Mouse (Mus musculus): ENCODE data around the gene Bnc2. TPM values are rescaled to one million over a fixed set of nuclear protein-coding genes. Genes with fewer than 3 reads are reported as not detected.

The Bnc2 gene
- total and polyA plus RNA-seq, 2 experiments from 2014 or later, result 0.93 to 4.3 TPM

DNA sequence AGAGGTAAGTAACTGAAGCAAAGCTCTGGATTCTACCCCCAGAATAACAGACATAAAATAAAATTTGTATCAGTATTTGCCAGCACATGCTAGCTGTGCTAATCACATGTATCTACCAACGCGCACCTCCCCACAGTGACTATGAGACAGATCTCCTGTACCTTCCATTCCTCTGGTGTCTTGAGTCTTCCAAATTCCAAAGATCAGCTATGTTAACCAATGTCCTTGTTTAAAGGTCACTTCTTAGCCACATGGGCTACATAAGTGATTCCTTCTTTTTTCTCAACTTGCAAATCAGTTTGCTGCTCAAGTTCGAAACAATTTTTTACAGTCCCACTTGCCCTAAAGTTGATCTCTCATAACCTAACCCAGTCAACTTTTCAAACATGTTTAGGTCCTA, 167.5 kb downstream of the Bnc2 start:
- ATAC-seq (ENCODE audit: insufficient read depth, low read depth) (no peak), DNase-seq (ENCODE audit: low spot score) (no peak)
- Histone ChIP-seq H3K9me3 (replicated peaks; ENCODE audit: control insufficient read depth, low read length) (no peaks in the 10 kb centered on the region), H3K9ac (replicated peaks; ENCODE audit: low read depth, low read length) (no peak overlapping the region), H3K36me3 (replicated peaks; ENCODE audit: control insufficient read depth, insufficient read depth, low read length) (no peaks in the 10 kb centered on the region), H3K27ac (ENCODE audit: low read depth) (no peak overlapping the region), H3K4me2 (ENCODE audit: low read depth, low read length) (no peak overlapping the region), H3K4me1 (ENCODE audit: control insufficient read depth, insufficient read depth) (no peaks in the 10 kb centered on the region), H3K27me3 (ENCODE audit: control insufficient read depth, insufficient read depth, low read length) (no peaks in the 10 kb centered on the region), H3K4me3 (ENCODE audit: low read depth, low read length) (no peak overlapping the region)
- 90% methylated on average over 3 of the region's 3 CpGs for WGBS
- TF ChIP-seq EP300 (IDR thresholded peaks at IDR 0.05; ENCODE audit: low read depth) (no peak), CTCF (IDR thresholded peaks at IDR 0.05; ENCODE audit: low read depth) (no peak)

DNA sequence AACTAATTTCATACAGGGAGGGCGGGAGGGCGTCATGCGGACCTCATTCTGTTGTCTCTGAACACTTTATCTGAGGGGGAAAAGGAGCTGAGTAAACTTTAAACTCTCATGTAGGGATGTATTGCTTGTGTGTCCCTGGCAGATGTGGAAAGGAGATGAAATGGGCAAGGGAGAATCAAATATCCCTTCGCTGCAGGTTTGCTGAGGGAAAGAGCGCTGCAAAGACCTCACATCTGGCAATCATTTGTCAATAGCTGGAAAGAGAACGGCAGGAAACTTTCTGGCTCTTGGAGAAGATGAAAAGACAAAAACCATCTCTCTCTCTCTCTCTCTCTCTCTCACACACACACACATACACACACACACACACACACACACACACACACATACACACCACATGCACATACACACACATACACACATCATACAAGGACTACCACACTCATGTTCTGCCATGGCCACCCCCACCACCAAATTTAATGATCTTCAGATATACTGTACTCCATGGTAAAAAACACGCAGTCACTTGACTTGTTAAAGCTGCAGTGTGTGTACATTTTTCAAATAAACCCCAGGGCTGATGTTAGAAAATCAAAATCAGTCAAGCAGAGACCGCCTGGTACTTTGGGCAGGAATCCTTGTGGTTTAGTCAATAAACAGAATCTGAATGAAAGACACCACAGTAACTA, 172.3 kb downstream of the Bnc2 start:
- DNase-seq (ENCODE audit: low spot score) (no peak), ATAC-seq (ENCODE audit: insufficient read depth, low read depth) (no peak)
- H3K9ac ChIP-seq (replicated peaks; ENCODE audit: low read depth, low read length), result no peak overlapping the region
- no peak overlapping the region for H3K4me2 ChIP-seq (ENCODE audit: low read depth, low read length)
- TF ChIP-seq EP300 (IDR thresholded peaks at IDR 0.05; ENCODE audit: low read depth), result no peak
- TF ChIP-seq CTCF (IDR thresholded peaks at IDR 0.05; ENCODE audit: low read depth), result no peak
- no peaks in the 10 kb centered on the region for H3K9me3 ChIP-seq (replicated peaks; ENCODE audit: control insufficient read depth, low read length)
- no peaks in the 10 kb centered on the region for H3K27me3 ChIP-seq (ENCODE audit: control insufficient read depth, insufficient read depth, low read length)
- H3K27ac ChIP-seq (ENCODE audit: low read depth), result no peak overlapping the region
- 77% methylated on average over 8 of the region's 8 CpGs for WGBS
- H3K4me3 ChIP-seq (ENCODE audit: low read depth, low read length), result no peak overlapping the region
- H3K36me3 ChIP-seq (replicated peaks; ENCODE audit: control insufficient read depth, insufficient read depth, low read length), result no peaks in the 10 kb centered on the region
- H3K4me1 ChIP-seq (ENCODE audit: control insufficient read depth, insufficient read depth), result no peaks in the 10 kb centered on the region

DNA sequence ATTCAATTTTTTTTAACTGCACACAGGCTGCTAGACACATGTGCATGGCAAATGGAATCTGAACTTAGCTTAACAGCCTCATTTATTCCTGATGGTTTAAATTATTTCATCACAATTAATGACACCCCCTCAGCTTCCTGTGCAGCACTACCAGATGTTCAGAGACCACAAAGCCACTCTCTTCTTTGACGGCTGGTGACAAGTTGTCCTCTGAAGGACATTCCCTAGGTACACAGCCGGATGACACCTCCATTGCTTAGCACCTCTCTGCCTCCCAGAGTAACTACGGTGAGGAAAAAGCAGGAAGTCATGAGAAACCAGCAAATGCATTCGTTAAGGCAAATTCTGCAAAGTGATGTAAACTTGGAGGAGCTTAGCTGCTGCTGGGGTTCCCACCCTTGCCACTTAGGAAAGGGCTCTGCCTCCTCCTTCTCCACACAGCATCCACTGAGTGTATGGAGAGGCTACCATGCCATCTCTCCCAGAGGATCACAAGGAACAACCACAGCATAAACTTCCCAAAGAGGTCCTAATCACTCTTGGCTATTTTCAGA, 174.2 kb downstream of the Bnc2 start:
- no peak for ATAC-seq (ENCODE audit: insufficient read depth, low read depth)
- Histone ChIP-seq H3K36me3 (replicated peaks; ENCODE audit: control insufficient read depth, insufficient read depth, low read length) (no peaks in the 10 kb centered on the region), H3K9ac (replicated peaks; ENCODE audit: low read depth, low read length) (no peak overlapping the region), H3K4me3 (ENCODE audit: low read depth, low read length) (no peak overlapping the region), H3K4me1 (ENCODE audit: control insufficient read depth, insufficient read depth) (no peaks in the 10 kb centered on the region), H3K27ac (ENCODE audit: low read depth) (no peak overlapping the region), H3K4me2 (ENCODE audit: low read depth, low read length) (no peak overlapping the region), H3K27me3 (ENCODE audit: control insufficient read depth, insufficient read depth, low read length) (no peaks in the 10 kb centered on the region), H3K9me3 (replicated peaks; ENCODE audit: control insufficient read depth, low read length) (no peaks in the 10 kb centered on the region)
- WGBS, result 30% methylated on average over 4 of the region's 4 CpGs
- DNase-seq (ENCODE audit: low spot score), result no peak
- TF ChIP-seq EP300 (IDR thresholded peaks at IDR 0.05; ENCODE audit: low read depth), result no peak
- no peak for TF ChIP-seq CTCF (IDR thresholded peaks at IDR 0.05; ENCODE audit: low read depth)

DNA sequence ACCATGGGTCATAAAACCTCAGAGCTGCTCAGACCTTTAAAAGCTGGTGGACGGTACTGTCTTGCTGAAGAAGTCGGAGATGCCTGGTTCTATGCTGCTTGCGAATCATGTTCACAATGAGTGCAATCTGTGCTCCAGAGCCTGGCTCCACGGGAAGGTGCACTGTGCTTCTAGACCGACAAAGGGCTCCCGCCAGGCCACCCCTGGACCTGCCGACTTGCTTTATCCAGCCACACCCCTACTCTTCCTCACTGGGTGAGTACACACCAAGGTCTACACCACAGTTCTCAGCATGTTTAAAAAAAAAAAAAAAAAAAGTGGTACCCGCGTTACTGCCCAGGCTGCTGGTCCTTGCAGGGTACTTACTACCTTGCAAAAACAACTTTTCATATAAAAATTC, 174.8 kb downstream of the Bnc2 start:
- H3K4me3 ChIP-seq (ENCODE audit: low read depth, low read length), result no peak overlapping the region
- H3K9me3 ChIP-seq (replicated peaks; ENCODE audit: control insufficient read depth, low read length), result no peaks in the 10 kb centered on the region
- H3K27me3 ChIP-seq (ENCODE audit: control insufficient read depth, insufficient read depth, low read length), result no peaks in the 10 kb centered on the region
- H3K4me2 ChIP-seq (ENCODE audit: low read depth, low read length), result no peak overlapping the region
- 65% methylated on average over 9 of the region's 9 CpGs for WGBS
- H3K36me3 ChIP-seq (replicated peaks; ENCODE audit: control insufficient read depth, insufficient read depth, low read length), result no peaks in the 10 kb centered on the region
- no peak for TF ChIP-seq CTCF (IDR thresholded peaks at IDR 0.05; ENCODE audit: low read depth)
- no peak for TF ChIP-seq EP300 (IDR thresholded peaks at IDR 0.05; ENCODE audit: low read depth)
- no peak overlapping the region for H3K9ac ChIP-seq (replicated peaks; ENCODE audit: low read depth, low read length)
- DNase-seq (ENCODE audit: low spot score) (no peak), ATAC-seq (ENCODE audit: insufficient read depth, low read depth) (no peak)
- H3K4me1 ChIP-seq (ENCODE audit: control insufficient read depth, insufficient read depth), result no peaks in the 10 kb centered on the region
- no peak overlapping the region for H3K27ac ChIP-seq (ENCODE audit: low read depth)

DNA sequence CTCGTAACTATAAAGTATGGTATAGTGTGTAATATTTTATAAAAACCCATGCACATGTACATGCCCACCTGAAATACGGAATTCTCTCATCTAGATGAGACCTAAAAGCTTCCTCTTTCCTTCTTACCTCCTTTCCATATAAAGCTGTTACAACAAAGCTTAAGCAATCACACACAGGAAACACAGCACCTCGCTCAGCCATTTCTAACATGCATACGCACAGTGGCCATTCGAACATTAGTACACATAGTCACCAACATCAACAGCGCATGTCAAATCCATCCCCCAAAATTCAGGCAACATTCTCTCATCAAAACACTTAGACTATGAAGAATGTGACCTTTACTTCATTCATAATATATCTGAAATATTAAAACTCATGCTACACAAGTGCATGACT, 176.6 kb downstream of the Bnc2 start:
- no peak overlapping the region for H3K27ac ChIP-seq (ENCODE audit: low read depth)
- H3K4me2 ChIP-seq (ENCODE audit: low read depth, low read length), result no peak overlapping the region
- no peak for TF ChIP-seq CTCF (IDR thresholded peaks at IDR 0.05; ENCODE audit: low read depth)
- TF ChIP-seq EP300 (IDR thresholded peaks at IDR 0.05; ENCODE audit: low read depth), result no peak
- DNase-seq (ENCODE audit: low spot score), result no peak
- H3K4me1 ChIP-seq (ENCODE audit: control insufficient read depth, insufficient read depth), result no peaks in the 10 kb centered on the region
- ATAC-seq (ENCODE audit: insufficient read depth, low read depth), result no peak
- H3K4me3 ChIP-seq (ENCODE audit: low read depth, low read length), result no peak overlapping the region
- whole genome bisulfite sequencing, result 90% methylated on average over 6 of the region's 6 CpGs
- H3K27me3 ChIP-seq (ENCODE audit: control insufficient read depth, insufficient read depth, low read length), result no peaks in the 10 kb centered on the region
- no peaks in the 10 kb centered on the region for H3K9me3 ChIP-seq (replicated peaks; ENCODE audit: control insufficient read depth, low read length)
- H3K36me3 ChIP-seq (replicated peaks; ENCODE audit: control insufficient read depth, insufficient read depth, low read length), result no peaks in the 10 kb centered on the region
- no peak overlapping the region for H3K9ac ChIP-seq (replicated peaks; ENCODE audit: low read depth, low read length)

DNA sequence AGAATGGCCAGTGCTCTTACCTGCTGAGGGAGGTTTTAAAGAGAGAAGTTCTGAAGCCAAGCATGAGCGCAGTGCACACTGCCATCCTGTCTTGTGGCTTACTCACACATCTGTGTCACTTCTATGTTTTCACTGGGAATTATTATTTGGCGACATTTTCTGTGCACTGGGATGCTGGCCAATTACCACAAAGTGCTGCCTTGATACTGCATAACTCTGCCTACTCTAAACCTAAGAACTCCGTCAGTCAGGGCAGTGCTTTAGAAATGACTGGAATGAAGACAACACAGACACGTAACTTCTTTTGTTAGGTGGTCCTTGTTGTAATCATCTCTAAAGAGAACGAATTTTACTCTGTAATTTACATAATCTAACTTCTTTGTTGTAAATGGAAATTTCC, 186.8 kb downstream of the Bnc2 start:
- DNase-seq (ENCODE audit: low spot score) (no peak), ATAC-seq (ENCODE audit: insufficient read depth, low read depth) (no peak)
- H3K9ac ChIP-seq (replicated peaks; ENCODE audit: low read depth, low read length), result no peak overlapping the region
- H3K4me3 ChIP-seq (ENCODE audit: low read depth, low read length), result no peak overlapping the region
- TF ChIP-seq CTCF (IDR thresholded peaks at IDR 0.05; ENCODE audit: low read depth), result no peak
- TF ChIP-seq EP300 (IDR thresholded peaks at IDR 0.05; ENCODE audit: low read depth), result no peak
- H3K4me1 ChIP-seq (ENCODE audit: control insufficient read depth, insufficient read depth), result no peaks in the 10 kb centered on the region
- H3K27ac ChIP-seq (ENCODE audit: low read depth), result no peak overlapping the region
- no peak overlapping the region for H3K4me2 ChIP-seq (ENCODE audit: low read depth, low read length)
- H3K36me3 ChIP-seq (replicated peaks; ENCODE audit: control insufficient read depth, insufficient read depth, low read length), result no peaks in the 10 kb centered on the region
- no peaks in the 10 kb centered on the region for H3K27me3 ChIP-seq (ENCODE audit: control insufficient read depth, insufficient read depth, low read length)
- H3K9me3 ChIP-seq (replicated peaks; ENCODE audit: control insufficient read depth, low read length), result no peaks in the 10 kb centered on the region
- 32% methylated on average over 5 of the region's 5 CpGs for WGBS
